Mouse (Mus musculus): ENCODE results near the gene Morc4. TPM values are rescaled to one million over a fixed set of nuclear protein-coding genes. Genes with fewer than 3 reads are reported as not detected.

Morc4 gene
- polyA plus RNA-seq, 1 experiment from 2014 or later = 13.6 TPM

DNA sequence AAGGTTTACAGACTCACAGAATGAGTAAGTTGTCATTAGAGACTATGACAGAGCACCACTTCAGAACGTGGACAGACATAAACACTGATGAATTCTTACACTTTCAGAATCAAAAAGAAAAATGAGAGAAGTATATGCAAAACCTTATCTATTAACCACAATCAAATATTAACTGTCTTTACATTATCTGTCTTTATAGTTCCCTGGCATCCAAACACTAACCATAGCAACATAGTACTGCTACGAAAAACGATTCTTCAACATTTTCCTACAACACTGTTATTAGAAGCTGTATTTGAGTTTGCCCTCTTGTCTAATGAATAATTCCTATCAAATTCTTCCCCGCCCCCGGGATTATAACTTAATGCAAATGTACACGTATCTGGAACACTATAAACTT, 30.4 kb downstream of the Morc4 start:
- no peaks in the 10 kb centered on the region for H3K9me3 ChIP-seq (ENCODE audit: control insufficient read depth, low read length)
- no peaks in the 10 kb centered on the region for H3K4me1 ChIP-seq (replicated peaks; ENCODE audit: control insufficient read depth, insufficient read depth, low read length)
- H3K9ac ChIP-seq (ENCODE audit: low read length) = no peak overlapping the region
- no peak overlapping the region for H3K27ac ChIP-seq (ENCODE audit: low read length)
- ATAC-seq (ENCODE audit: low read depth) = no peak
- H3K4me3 ChIP-seq (ENCODE audit: low read length) = no peak overlapping the region
- H3K4me2 ChIP-seq (ENCODE audit: low read depth, low read length) = no peak overlapping the region
- 67% methylated on average over 6 of the region's 6 CpGs for WGBS
- no peaks in the 10 kb centered on the region for H3K36me3 ChIP-seq (ENCODE audit: control insufficient read depth, insufficient read depth, low read length)
- H3K27me3 ChIP-seq (ENCODE audit: control insufficient read depth, insufficient read depth, low read depth, low read length) = no peaks in the 10 kb centered on the region

DNA sequence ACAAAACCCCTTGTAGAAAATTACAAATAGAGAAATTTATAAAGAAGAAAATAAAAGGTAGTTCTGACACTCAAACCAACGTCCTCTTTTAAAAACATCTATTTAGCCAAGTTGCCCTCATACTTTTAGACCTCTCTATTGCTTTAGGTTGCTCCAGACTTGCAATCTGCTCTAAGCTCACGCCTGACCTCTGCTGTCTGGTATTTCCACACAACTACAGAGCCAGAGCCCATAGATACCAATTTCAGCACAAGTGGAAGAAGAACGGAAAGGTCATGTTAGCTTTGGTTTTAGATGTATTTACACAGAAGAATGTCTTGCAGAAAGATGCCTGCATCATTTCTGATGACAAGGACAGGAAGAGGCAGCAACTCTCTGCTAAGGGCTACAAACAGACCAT, 32.4 kb downstream of the Morc4 start:
- Histone ChIP-seq H3K27ac (ENCODE audit: low read length) (no peak overlapping the region), H3K27me3 (ENCODE audit: control insufficient read depth, insufficient read depth, low read depth, low read length) (no peaks in the 10 kb centered on the region), H3K4me1 (replicated peaks; ENCODE audit: control insufficient read depth, insufficient read depth, low read length) (no peaks in the 10 kb centered on the region), H3K9ac (ENCODE audit: low read length) (no peak overlapping the region), H3K36me3 (ENCODE audit: control insufficient read depth, insufficient read depth, low read length) (no peaks in the 10 kb centered on the region), H3K4me2 (ENCODE audit: low read depth, low read length) (no peak overlapping the region), H3K9me3 (ENCODE audit: control insufficient read depth, low read length) (no peaks in the 10 kb centered on the region), H3K4me3 (ENCODE audit: low read length) (no peak overlapping the region)
- 30% methylated on average over 3 of the region's 3 CpGs for WGBS
- ATAC-seq (ENCODE audit: low read depth) = no peak

DNA sequence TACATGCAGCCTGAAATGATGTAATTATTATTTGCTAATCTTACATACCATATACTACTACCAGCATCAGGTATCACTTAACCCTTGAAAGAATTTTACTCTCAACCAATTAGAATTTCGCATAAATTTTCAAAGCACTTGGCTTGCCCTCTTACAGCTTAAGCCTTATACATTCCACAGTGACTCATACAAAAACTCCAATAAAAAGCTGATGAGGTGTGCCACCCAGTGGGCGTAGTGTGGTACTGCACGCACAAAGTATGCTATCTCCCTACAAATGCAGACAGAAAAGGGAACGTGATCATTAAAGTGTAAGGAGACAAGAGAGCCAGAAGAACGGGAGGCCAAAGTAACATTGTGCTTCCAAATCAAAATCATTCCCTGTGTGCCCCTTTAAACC, 39.0 kb downstream of the Morc4 start:
- no peak for ATAC-seq (ENCODE audit: low read depth)
- H3K4me1 ChIP-seq (replicated peaks; ENCODE audit: control insufficient read depth, insufficient read depth, low read length) = no peaks in the 10 kb centered on the region
- 15% methylated on average over 5 of the region's 5 CpGs for WGBS
- H3K36me3 ChIP-seq (ENCODE audit: control insufficient read depth, insufficient read depth, low read length) = no peaks in the 10 kb centered on the region
- no peak overlapping the region for H3K27ac ChIP-seq (ENCODE audit: low read length)
- no peak overlapping the region for H3K9ac ChIP-seq (ENCODE audit: low read length)
- H3K4me2 ChIP-seq (ENCODE audit: low read depth, low read length) = no peak overlapping the region
- H3K4me3 ChIP-seq (ENCODE audit: low read length) = no peak overlapping the region
- H3K9me3 ChIP-seq (ENCODE audit: control insufficient read depth, low read length) = no peaks in the 10 kb centered on the region
- H3K27me3 ChIP-seq (ENCODE audit: control insufficient read depth, insufficient read depth, low read depth, low read length) = no peaks in the 10 kb centered on the region

DNA sequence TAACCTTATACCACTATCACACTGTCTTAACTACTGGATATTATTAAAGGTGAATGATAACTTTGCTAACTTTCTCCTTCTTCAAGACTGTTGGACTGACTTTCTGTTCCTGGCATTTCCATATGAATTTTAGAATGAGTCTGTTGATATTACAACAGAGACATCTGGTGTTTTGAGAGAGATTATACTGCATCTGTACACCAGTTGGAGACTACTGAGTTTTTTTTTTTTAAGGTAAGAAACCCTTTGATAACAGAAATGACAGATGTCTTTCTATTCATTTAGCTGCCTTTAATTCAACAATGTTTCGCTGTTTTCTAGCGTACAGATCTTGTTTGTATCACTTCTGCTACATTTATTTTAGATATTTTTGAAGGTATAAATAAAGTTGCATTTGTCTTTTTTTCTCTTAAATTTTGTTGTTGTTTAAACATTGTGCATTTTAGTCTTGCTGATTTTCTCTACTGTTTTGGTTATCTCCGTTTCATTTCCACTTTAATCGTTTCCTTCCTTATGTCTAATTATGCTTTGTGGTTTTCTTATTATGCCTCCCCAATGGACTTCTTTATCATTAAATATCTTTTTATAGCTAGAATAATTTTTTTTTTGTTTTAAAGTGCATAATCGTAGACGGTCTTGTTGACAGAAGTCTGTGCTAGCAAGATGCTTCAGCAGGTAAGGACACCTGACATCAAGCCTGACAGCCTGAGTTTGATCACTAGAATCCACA, 42.9 kb downstream of the Morc4 start:
- H3K27ac ChIP-seq (ENCODE audit: low read length) = no peak overlapping the region
- no peaks in the 10 kb centered on the region for H3K9me3 ChIP-seq (ENCODE audit: control insufficient read depth, low read length)
- no peaks in the 10 kb centered on the region; the same call in 1 of the 2 replicates for H3K27me3 ChIP-seq (ENCODE audit: control insufficient read depth, insufficient read depth, low read depth, low read length)
- H3K4me3 ChIP-seq (ENCODE audit: low read length) = no peak overlapping the region
- H3K4me1 ChIP-seq (replicated peaks; ENCODE audit: control insufficient read depth, insufficient read depth, low read length) = no peaks in the 10 kb centered on the region
- H3K36me3 ChIP-seq (ENCODE audit: control insufficient read depth, insufficient read depth, low read length) = no peaks in the 10 kb centered on the region
- H3K4me2 ChIP-seq (ENCODE audit: low read depth, low read length) = no peak overlapping the region
- 88% methylated on average over 6 of the region's 6 CpGs for WGBS
- ATAC-seq (ENCODE audit: low read depth) = no peak
- no peak overlapping the region for H3K9ac ChIP-seq (ENCODE audit: low read length)

DNA sequence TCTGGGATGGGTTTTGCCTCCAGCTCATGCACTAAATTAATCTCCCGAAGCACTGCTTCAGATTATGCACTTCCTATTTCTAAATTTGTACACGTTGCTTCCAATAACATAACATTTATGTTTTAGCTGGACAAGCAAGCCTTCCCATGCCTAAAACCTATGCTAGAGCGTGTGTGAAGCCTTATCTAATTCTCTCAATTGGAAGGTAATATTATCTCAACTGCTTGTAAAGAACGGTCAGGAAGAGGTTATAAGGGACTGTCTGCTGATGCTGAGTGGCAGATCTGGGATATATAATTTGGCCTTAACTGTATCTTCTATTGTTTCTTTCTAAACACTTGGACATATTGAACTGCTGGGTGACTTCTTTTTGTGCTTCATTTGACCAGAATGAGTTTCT, 44.6 kb downstream of the Morc4 start:
- no peaks in the 10 kb centered on the region for H3K4me1 ChIP-seq (replicated peaks; ENCODE audit: control insufficient read depth, insufficient read depth, low read length)
- H3K4me2 ChIP-seq (ENCODE audit: low read depth, low read length) = no peak overlapping the region
- no peak overlapping the region for H3K9ac ChIP-seq (ENCODE audit: low read length)
- no peak for ATAC-seq (ENCODE audit: low read depth)
- H3K27ac ChIP-seq (ENCODE audit: low read length) = no peak overlapping the region
- no peaks in the 10 kb centered on the region for H3K9me3 ChIP-seq (ENCODE audit: control insufficient read depth, low read length)
- no peak overlapping the region for H3K4me3 ChIP-seq (ENCODE audit: low read length)
- no peaks in the 10 kb centered on the region; the same call in 1 of the 2 replicates for H3K27me3 ChIP-seq (ENCODE audit: control insufficient read depth, insufficient read depth, low read depth, low read length)
- 75% methylated on average over 4 of the region's 4 CpGs for WGBS
- H3K36me3 ChIP-seq (ENCODE audit: control insufficient read depth, insufficient read depth, low read length) = no peaks in the 10 kb centered on the region; the same call in 1 of the 2 replicates

DNA sequence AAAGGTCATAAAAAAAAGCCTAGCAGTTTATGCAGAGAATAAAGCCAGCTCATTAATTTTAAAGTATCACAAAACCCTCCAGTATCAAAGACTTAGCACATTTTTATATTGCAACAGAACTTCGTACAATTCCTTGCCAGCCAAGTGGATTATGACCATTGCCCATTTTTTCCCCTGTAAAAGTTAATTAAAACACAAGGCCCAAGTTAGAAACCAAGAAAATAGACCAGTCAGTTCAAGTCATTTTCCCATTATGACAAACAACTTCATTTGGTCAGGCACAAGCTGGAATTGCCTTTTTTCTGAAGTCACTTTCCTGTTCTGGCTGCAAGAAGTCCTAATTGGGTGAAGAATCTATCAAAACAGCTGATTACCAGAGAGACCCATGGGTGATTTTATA, 46.1 kb downstream of the Morc4 start:
- Histone ChIP-seq H3K36me3 (ENCODE audit: control insufficient read depth, insufficient read depth, low read length) (no peaks in the 10 kb centered on the region; the same call in 1 of the 2 replicates), H3K27ac (ENCODE audit: low read length) (no peak overlapping the region), H3K27me3 (ENCODE audit: control insufficient read depth, insufficient read depth, low read depth, low read length) (no peaks in the 10 kb centered on the region; the same call in 1 of the 2 replicates), H3K4me1 (replicated peaks; ENCODE audit: control insufficient read depth, insufficient read depth, low read length) (no peaks in the 10 kb centered on the region), H3K9ac (ENCODE audit: low read length) (no peak overlapping the region), H3K9me3 (ENCODE audit: control insufficient read depth, low read length) (no peaks in the 10 kb centered on the region), H3K4me3 (ENCODE audit: low read length) (no peak overlapping the region), H3K4me2 (ENCODE audit: low read depth, low read length) (no peak overlapping the region)
- no peak for ATAC-seq (ENCODE audit: low read depth)
- 74% methylated on average over 1 of the region's 1 CpGs for WGBS

DNA sequence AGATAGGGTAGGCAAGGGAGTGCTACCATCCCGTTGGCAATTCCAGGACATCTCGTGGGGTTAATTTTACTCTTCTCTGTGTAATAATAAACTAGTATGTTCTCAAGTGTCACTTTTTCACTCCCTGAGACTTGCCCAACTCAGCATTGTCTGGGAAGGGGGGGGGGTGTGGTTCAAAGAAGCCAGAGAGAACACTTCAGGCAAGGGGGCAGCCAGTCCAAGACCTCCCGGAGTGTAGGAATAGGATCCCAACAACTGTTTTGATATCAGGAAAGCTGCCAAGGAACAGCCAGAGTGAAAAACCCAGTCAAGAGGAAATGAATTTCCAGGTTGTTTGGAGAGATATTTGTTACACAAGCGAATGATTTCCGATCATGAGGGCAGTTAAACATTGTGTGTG, 56.3 kb downstream of the Morc4 start:
- 59% methylated on average over 5 of the region's 5 CpGs for WGBS
- H3K9ac ChIP-seq (ENCODE audit: low read length) = no peak overlapping the region
- no peak overlapping the region for H3K27ac ChIP-seq (ENCODE audit: low read length)
- H3K4me1 ChIP-seq (replicated peaks; ENCODE audit: control insufficient read depth, insufficient read depth, low read length) = no peaks in the 10 kb centered on the region
- no peaks in the 10 kb centered on the region for H3K36me3 ChIP-seq (ENCODE audit: control insufficient read depth, insufficient read depth, low read length)
- no peaks in the 10 kb centered on the region for H3K9me3 ChIP-seq (ENCODE audit: control insufficient read depth, low read length)
- H3K4me2 ChIP-seq (ENCODE audit: low read depth, low read length) = no peak overlapping the region
- no peak overlapping the region for H3K4me3 ChIP-seq (ENCODE audit: low read length)
- ATAC-seq (ENCODE audit: low read depth) = no peak
- H3K27me3 ChIP-seq (ENCODE audit: control insufficient read depth, insufficient read depth, low read depth, low read length) = no peaks in the 10 kb centered on the region

DNA sequence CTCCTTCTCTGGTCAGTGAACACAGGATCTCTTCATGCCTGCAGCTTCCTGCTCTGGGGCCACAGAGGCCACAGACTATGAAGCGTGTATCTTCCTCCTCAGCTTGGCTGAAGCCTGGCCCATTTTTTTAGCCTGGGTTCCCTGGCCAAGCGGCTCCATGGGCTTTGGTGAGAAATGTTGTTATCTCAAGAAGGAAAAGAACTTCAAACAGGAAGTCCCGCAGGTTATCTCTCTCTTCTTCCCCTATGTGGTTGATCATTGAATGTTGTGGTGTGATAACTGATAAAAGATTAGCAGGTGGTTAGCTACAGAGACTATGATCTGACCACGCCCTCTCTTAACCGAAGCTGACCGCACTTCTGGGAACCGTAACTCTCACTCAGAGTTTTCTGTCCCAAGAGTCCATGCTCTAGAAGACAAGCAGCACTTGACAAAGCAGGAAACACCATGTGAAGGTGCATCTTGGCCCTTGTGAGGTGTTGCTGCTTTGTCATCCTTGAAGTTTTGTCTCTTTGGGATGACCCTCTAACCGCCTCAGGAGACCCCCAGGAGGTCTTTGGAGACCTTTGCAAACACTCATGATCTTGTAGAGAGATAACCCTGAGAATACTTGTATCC, 57.4 kb downstream of the Morc4 start:
- Histone ChIP-seq H3K36me3 (ENCODE audit: control insufficient read depth, insufficient read depth, low read length) (no peaks in the 10 kb centered on the region), H3K27ac (ENCODE audit: low read length) (no peak overlapping the region), H3K27me3 (ENCODE audit: control insufficient read depth, insufficient read depth, low read depth, low read length) (no peaks in the 10 kb centered on the region), H3K9ac (ENCODE audit: low read length) (no peak overlapping the region), H3K4me3 (ENCODE audit: low read length) (no peak overlapping the region), H3K4me1 (replicated peaks; ENCODE audit: control insufficient read depth, insufficient read depth, low read length) (no peaks in the 10 kb centered on the region), H3K9me3 (ENCODE audit: control insufficient read depth, low read length) (no peaks in the 10 kb centered on the region), H3K4me2 (ENCODE audit: low read depth, low read length) (no peak overlapping the region)
- no peak for ATAC-seq (ENCODE audit: low read depth)
- 71% methylated on average over 8 of the region's 8 CpGs for WGBS

DNA sequence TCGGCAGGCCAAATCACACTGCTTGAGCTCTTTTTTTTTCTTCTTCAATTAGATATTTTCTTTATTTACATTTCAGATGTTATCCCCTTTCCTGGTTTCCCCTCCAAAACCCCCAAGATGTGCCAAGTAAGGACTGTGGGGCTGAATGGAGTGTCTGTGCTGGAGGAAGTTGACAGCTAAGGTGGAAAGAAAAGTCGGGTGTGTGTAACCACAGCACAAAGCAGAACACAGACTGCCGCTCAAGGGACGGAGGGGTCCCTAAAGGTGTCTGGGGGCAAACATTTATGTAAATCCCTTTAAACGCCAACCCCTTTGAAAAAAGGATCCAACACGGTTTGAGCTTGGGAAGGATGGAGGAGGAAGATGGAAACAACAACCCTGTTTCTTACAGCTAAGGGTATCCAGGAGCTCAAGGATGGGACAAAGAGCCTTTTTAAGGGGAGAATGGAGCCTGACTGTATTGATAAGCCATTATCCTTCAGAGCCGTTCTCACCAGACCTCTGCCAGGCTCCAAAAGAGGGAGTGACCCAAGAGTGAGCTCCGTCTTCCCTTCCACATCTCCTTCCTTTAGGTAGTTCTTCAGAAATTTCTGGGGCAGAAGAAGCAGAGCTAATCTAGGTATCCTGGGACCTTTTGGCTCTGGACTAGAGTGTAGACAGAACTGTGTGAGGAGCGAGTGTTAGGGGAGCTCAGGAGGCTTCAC, 58.0 kb downstream of the Morc4 start:
- 65% methylated on average over 9 of the region's 9 CpGs for WGBS

More for the DNA sequence above, 58.0 kb downstream of the Morc4 start:
- H3K9me3 ChIP-seq (ENCODE audit: control insufficient read depth, low read length) = no peaks in the 10 kb centered on the region
- H3K4me1 ChIP-seq (replicated peaks; ENCODE audit: control insufficient read depth, insufficient read depth, low read length) = no peaks in the 10 kb centered on the region
- H3K36me3 ChIP-seq (ENCODE audit: control insufficient read depth, insufficient read depth, low read length) = no peaks in the 10 kb centered on the region
- no peak overlapping the region for H3K27ac ChIP-seq (ENCODE audit: low read length)
- H3K4me2 ChIP-seq (ENCODE audit: low read depth, low read length) = no peak overlapping the region
- H3K27me3 ChIP-seq (ENCODE audit: control insufficient read depth, insufficient read depth, low read depth, low read length) = no peaks in the 10 kb centered on the region
- H3K4me3 ChIP-seq (ENCODE audit: low read length) = no peak overlapping the region
- H3K9ac ChIP-seq (ENCODE audit: low read length) = no peak overlapping the region
- ATAC-seq (ENCODE audit: low read depth) = no peak

Measured in lung, embryonic 16.5 days (tissue).